Mouse (Mus musculus) layer of hippocampus, adult 18-20 months (tissue): ENCODE measurements around the gene Ctbp2. TPM values are rescaled to one million over a fixed set of nuclear protein-coding genes. Genes with fewer than 3 reads are reported as not detected.

Source experiments
- DNase-seq, 2 experiments: peaks; one replicate each; pipeline ENCODE4 v3.0.0; 2022; ENCODE audit warnings: low spot score in 2 of 2
- total RNA-seq, 2 experiments: library from RNA; stranded (reverse); gene quantifications; 2 replicates each; pipeline ENCODE4 v1.2.3; 2021

The Ctbp2 gene
- total RNA-seq, 2 experiments from 2014 or later, result 55.5 to 61.8 TPM

DNA sequence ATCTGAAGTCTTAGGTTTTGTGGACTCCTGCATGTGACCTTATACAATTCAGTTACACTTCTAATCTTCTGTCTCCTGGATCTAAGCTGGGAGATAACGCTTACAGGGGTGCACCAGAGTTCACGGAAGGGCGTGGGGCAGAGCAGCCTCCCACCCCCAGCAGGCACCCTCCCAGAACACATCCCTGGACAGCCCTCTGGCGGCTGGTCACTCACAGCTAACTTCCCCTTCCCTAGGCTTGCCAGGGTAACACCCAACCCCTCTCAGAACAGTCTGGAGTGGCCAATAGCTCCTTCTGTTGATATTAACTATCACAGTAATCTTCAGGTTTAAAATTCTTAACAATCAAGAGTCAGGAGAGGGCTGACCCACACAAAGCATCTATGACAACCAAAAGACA, 76.9 kb downstream of the Ctbp2 start:
- DNase-seq, result no peak

DNA sequence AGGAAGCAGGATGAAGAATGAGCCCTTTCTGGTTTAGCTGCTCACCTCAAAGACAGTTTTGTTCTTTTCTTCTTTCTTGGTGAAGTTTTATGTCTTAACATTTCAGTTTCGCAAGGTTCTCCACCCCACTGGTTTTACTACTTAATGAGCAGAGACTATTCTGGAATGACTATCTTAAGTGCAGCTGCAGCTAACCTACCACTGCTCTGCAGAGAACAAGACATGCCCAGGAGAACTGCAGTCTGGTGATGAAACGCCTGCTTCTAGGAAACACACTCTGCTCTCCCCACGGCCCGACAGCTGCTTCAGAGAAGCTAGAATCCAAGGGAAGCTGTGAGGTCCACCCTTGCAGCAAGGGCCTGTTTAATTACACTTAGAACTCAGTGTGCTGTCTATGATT, 79.4 kb downstream of the Ctbp2 start:
- no peak for DNase-seq

DNA sequence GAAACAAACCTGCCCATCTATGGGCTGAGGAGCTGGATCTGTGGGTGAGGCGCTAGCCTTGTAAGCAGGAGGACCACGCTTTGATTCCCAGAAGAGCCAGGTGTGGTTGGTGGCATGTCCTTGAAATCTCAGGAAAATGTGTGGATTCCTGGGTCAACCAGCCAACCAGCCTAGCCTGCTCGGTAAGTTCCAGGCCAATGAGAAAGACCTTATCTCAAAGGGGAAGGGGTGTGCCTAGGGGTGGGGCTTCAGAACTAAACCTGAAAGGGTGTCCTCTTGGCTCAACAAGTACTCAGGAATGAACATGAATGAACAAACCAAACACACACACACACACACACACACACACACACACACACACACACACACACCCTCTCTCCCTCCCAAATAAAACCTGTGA, 82.4 kb downstream of the Ctbp2 start:
- no peak for DNase-seq

DNA sequence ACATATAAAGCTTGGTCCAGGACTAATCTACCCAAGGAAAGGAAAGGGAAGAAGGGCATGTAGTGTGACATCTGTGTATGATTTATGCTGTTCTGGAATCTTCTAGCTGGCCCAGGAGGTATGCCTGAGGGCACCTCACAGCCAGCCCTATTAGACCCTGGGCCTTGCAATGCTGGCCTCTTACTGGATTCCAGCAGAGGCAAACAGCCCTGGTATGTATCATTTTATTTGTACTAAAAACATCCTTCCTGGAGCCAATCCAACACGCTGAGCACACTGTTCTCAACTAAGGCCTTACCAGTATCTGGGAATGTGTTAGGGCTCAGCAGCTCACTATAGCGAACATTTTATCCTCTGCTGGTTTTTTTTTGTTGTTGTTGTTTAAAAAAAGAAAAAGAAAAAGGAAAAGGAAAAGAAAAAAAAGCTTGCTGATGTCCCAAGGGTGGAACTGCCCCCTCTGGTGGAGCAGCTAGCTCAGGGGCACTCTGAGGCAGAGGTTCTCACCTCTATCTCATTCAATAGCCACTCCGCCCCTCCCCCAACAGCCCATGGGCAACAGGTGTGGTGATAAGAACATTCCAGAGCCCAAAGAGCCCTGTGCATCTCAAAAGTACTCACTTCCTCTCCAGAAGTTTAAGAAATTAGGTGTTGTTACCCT, 83.3 kb downstream of the Ctbp2 start:
- DNase-seq, result no peak

DNA sequence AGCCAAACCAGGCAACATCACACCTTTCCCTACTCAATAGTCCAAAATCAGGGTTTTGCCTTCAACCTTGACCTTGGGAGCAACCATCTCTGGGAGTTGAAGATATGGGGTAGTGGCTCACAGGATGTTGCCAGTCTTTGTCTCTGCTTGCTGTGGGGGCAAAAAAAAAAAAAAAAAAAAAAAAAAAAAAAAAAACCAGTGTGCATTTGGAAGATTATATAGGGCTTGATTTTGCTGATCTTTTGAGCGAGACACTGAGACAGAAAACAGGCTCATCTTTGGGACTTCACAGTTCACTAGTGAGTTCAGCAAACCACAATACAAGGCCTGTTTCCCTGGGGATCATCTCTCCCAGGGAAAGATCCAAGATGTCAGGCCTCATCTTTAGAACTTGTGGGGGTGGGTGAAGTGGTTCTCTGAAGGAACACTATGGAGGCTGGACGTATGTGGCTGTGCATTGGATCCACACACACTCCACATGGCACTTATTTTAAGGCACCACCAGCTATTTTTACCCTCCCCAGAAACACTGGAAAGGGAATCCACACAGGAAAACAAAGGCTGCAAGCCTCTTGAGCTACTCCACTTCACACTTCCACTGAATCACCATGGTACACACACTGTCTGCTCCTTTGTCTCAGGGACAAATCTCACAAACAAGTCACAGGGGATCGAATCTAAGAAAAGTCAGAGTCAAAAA, 84.4 kb downstream of the Ctbp2 start:
- no peak for DNase-seq

DNA sequence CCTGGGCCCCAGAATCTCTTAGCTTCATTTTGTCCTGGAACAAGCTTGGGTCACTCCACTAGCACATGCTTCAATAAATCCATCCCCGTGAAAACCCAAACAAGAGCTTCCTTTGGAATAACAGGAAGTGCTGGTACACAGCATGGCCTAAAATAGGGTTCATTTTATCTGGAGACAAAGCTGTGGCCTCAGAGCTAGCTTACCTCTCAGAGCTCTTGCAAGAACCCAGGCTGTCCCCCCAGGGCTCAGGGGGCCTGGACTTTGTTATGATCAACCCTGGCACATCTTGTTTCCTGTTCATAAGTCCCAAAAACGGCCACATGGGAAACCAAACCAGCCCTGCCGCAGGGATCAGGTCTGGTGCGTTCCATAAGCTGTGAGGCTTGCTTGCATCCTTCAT, 86.5 kb downstream of the Ctbp2 start:
- no peak for DNase-seq

DNA sequence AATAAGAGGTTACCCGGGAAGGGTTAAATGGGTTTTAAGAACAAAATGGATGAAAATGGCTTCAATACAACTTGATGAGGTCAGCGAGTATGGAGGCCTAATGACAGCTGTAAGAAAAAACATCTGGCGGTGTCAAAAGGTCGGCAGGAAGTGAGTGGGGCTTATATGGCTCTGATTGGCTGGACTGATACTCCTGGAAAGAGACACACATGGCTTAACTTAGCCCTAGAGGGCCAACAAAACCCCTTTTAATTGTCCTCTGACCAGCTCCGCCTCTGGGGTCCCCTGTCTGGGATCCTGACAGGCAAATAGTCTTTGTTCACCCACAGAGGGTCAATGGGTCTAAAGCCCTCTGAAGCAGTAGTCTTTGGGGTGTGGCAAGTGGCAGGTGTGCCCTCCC, 86.9 kb downstream of the Ctbp2 start:
- no peak for DNase-seq

DNA sequence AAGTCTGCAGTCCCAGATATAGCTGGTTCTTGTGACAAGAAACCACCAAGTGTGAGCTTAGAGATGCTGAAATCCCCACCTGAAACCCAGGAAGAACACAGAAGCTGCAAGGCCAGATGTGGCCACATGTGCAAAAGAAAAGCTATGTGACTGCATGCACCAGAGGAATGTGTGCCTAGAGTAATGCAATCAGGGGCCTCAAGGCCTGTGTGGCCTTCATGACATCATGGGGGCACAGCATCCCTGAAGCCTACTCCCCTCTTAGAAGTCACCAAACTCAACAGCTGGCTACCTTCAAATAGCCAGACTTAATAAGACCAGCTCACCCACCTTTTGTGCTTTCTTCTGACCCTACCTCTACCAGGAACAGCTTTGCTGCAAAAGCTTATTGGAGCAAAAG, 88.3 kb downstream of the Ctbp2 start:
- no peak for DNase-seq

DNA sequence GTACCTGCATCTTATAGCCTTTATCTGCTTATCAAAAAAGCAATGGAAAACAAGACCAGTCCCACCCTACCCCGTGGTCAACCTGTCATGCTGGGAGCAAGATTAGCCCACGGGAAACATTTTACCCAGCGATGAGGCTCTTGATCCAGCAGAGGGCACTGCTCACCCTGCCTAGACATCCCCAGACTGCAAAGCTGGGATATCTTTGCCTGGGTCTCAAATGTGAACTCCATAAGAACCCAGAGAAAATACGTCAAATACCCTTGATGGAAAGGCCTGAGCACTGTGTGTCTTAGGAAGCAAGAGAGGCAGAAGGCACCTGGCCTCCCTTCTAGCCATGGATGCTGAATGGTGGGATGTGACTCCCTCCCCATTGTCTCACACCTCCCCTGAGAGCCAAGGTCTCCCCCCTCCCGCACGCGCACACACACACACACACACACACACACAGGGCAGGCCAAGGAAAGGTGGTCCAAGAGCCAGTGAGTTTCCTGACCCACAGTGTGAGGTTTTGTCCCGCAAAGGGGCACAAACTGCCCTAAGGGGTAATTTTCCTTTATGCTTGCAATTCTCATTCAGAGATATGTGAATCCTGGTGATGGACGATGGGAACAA, 91.5 kb downstream of the Ctbp2 start:
- DNase-seq, result peak; percentile 46 to 76

DNA sequence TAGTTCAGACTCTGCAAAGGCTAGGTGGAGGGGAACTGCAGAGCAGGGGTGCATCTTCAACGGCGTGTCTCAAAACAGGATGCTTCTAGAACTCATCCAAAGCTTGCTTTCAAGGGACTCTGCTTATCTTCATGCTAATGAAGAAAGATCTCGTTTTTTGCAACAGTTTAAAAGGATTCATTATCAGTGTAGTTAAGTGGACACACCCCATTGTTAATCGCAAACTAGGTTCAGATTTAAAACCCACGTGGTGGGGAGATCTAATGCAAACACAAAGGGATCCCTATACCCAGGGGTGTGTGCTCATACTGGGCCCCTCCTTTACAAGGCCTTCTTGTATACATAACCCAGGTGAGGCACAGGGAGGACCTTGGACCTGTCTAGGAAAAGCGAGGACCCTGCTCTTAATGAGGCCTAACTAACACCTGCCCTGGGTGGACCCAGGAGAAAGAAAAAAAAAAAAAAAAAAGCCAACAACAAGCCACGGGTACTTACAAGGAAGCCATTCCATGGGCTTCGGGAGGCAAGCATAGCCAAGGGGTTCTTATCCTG, 94.6 kb downstream of the Ctbp2 start:
- no peak for DNase-seq

DNA sequence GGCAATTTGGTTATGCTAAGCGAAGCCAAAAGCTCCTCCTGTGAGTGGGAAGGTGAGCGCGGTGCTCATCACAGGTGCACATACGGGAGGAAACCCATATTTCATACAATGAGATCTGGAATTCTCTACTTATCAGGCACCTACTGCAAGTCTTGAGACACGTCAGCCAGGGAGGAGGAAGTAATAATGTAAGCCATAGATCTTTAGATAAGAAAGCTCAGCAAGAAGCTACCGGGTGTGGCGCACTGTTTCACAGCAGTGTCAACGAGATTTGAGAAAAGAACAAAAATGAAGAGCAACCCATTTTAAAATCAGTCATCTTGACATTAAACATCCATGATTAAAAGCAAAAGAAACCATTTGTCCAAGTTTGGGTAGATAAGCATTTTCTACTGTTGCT, 95.2 kb downstream of the Ctbp2 start:
- DNase-seq, result no peak

DNA sequence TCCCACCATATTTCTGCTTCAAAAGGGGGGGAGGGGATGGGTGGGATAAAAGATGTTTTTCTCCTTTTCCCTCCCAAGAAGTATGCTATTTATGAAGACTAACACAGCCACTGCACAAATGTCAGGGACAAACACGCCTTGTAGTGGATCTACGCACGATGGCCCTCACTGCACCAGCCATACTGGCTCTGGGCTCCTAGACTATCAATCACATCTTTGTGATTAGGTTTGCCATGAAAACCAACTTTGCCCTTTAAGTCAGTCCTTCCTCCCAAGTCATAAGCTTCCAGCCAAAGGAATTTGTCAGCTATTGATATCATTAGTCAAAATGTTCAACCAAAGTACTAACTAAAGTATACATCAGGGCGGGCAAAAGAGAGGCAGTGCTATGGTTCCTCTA, 96.2 kb downstream of the Ctbp2 start:
- no peak for DNase-seq

DNA sequence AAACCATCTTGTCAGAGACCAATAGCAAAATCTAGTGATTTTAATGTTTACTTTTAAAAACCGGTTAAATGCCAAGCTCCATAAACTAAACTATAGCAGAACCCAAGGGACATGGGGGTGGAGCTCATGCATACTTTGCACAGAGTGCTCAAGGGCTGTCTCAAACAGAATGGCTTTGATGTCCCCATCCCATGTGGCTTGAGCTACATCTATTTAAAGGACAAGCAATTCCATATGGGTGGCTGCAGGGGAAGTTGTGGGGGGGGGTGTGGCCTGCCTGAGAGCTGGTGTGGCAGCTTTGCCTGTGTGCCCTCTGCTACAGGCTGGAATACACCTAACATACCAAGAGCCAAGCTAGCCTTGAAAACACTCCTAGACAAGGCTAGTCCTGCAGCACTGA, 99.5 kb downstream of the Ctbp2 start:
- no peak for DNase-seq

DNA sequence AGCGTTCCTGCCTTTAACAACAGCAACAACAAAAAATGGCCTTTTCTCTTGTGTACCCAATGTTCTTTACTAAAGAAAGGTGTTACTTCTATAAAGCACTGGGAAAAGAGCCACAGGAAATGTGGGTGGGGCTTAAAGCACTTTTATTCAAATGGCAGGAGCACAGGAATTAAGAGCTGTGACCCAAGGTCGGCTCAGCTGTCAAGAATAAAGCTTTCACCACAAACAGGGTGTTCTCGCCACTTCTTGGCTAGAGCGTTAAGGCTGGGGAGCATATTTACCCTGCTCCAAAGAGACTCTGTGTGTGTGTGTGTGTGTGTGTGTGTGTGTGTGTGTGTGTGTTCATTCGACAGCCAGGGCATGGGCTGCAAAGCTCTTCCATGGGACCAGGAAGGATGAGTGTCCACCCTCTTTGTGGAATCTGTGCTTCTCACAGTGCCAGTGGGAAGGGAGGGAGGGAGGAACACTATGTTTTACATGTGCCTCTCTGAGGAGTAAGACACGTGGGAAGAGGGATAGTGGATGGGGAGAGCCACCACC, 104.6 kb downstream of the Ctbp2 start:
- no peak for DNase-seq

DNA sequence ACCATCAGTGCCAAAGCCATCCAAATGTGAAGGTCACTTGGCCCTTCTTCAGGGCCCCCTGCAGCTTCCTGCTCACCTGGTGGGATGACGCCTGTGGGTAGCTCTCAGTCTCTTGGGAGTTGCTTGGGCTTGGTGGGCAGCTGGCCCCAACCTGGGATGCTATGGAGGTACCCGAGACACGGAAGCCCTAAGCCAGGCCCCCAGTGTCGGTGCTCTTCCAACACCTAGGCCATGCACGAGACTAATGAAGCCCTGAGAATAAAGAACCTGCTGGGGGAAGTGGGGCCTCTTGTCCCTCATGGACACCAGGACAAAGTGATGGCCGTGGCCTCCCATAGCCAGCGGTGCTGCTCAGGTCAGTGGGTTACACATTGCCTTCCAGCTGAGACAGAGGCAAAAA, 105.2 kb downstream of the Ctbp2 start:
- no peak for DNase-seq

DNA sequence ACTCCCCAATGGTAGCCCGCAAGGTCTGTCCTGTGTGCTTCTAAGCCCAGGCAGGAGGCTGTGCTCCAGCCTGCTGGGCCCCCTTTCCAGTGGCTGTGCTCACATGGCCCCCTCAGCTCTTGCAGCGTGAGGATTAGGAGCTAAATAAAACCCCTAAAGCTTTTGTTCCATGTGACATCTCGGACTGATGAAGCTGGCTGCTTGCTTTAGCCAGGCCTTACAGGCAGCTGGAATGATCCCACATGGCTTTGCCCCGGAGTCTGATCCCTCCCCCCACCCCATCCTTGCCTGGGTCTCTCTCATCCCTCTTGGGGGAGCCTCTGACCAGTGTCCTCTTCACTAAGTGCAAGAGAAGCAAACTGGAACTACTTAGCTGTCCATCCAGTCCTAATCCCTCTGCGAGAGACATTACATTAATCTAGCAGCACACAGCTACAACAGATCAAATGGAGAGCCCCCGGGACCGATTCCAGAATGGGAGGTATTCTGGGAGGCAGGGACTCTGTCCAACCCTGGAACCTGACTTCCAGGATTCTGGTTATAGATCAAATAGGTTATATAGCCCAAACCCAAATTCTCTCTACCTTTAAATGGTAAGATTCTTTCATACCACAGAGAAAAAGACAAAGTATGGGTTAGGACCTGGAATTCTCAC, 108.6 kb downstream of the Ctbp2 start:
- DNase-seq, result no peak

DNA sequence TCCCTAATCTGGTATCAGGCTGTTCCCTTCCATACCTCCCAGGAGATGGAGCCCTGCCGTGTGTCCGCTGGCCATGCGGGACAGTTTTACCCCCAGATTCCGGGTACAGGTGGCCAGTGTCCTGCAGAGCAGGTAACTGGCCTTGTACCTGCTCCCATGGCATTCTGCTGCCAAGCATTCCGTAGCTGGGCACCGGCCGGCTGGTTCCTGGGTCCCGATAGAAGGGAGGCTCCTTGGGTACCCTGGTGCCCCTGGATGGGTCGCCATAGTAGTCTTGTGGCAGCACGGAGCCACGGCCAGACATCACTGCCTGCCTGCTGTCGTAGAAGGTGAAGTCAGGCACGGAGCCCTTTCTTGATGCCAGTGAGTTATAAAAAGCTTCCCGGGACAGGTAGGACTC, 109.5 kb downstream of the Ctbp2 start:
- no peak for DNase-seq

DNA sequence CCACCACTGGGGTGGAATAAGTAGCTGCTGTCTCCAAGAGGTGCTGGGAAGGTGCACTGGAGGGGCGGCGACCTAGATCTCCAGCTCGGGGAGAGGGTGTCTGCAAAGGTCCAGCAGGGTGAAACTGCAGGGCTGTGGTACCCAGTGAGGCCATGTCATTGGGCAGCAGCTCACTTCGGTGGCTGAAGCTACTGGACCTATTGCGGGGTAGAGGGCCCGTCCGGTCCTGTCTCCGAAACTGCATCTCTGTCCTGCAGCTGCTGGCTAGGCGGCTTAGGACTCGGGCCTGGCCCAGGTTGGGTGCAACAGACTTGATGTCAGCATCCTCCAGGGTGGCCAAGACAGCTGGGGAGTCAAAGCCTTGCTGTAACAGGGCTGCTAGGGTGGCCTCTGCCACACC, 110.2 kb downstream of the Ctbp2 start:
- DNase-seq, result no peak

DNA sequence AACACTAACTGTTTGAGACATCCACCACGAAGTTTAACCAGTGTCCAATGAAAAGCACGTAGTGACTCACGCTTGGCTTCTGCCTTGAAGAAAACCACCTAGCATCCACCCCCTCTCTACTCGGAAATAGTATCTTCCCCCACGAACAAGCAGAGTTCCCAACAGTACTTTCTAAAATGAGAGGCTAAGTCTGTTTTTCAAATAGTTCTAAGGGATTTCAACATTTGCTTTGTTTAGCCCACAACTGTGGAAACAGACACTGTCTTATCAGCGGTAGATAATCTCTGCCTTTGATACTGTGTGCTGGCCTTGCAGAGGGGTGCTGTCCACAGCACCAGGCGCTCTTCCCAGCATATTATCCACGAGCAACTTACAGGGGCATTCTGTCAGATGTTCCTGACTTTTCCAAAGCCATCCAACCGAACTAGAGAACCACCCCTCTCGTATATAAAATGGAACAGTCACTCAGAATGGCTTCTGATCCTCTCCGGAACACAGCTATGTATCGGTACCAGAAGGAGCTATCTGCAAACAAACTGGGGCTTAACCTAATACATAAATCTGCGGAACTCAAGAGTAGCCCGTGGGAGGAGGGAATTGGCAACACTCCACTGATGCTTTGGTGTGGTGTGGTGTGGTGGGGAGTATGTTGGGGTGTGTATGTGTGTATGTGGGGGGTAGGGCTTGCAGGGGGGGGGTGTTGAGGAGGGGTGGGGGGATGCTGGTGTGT, 111.4 kb downstream of the Ctbp2 start:
- DNase-seq, result peak in 1 of 2 experiments; percentile 54

DNA sequence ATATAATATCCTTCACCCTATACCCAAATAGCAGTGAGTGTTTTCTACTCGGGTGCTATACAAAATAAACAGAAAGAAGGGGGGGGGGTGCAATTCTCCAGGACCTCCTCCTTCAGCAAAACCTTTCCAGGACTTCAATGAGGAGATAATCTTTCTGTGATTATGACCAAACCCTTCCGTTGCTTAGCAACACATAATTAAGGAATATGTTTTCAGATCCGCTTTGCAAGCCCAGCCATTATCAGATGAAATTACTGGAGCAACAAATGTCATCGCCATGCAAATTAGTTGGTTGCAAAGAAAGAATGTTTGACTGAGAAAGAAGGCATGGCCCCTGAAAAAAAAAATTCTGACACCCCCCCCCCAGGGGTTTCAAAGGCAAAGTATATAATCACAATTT, 112.5 kb downstream of the Ctbp2 start:
- no peak for DNase-seq

DNA sequence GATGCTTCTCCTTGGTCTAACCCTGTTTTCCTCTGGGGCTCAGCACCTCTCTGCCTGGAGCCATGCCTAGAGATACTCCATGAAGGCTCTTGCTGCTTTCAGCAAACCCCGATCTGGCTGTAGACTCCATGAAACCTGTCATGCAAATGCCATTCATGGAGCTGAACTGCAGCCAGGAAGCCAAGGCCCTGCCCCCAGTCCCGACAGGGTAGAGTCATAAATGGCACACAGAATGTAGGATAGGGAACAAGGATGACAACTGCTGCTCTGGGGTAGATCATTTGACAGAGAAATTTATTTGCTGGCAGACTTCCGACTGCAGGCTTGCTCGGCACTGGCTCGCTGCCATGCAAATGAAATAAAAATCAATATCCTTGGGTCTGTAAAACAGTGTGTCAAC, 113.0 kb downstream of the Ctbp2 start:
- peak; percentile 79 to 87 for DNase-seq
